Mouse (Mus musculus) cerebellum, adult 2 months (tissue): ENCODE measurements around the gene Aagab.

ENCODE experiments used
- CTCF ChIP-seq: fragments of 200-500 bp; IDR thresholded peaks from 2 replicates; pipeline ENCODE4 v1.5.1; 2011; ENCODE audit warnings: low read depth, mild to moderate bottlenecking, control low read depth, low read length, moderate library complexity, borderline replicate concordance; ENCODE audit not compliant: insufficient read depth
- POLR2A ChIP-seq: fragments of 200-500 bp; IDR thresholded peaks from 2 replicates; pipeline ENCODE4 v1.6.1; 2011; ENCODE audit warnings: low read length, control low read depth, borderline replicate concordance; ENCODE audit not compliant: insufficient read depth

- TF ChIP-seq CTCF = no peak
- TF ChIP-seq POLR2A = no peak
Measured at GRCm38 (mm10) chr9:63664792-63665646, 62.6 kb downstream of the Aagab start.
